Mouse (Mus musculus) liver, postnatal 0 days (tissue): ENCODE results near the gene Tctex1d4. TPM values are rescaled to one million over a fixed set of nuclear protein-coding genes. Genes with fewer than 3 reads are reported as not detected.

ENCODE experiments used
- ATAC-seq: fragments of 200-750 bp; cut with Nextera tagmentation; 2 replicates; pipeline ENCODE4 v1.8.0; 2017; ENCODE audit warnings: mild to moderate bottlenecking, moderate library complexity
- DNase-seq: peaks from one replicate; pipeline ENCODE4 v3.0.0-alpha.2; 2016
- H3K27ac ChIP-seq: fragments of 300-500 bp; sonication (generic); 2 replicates; pipeline ENCODE4 v1.5.1; 2014; ENCODE audit warnings: antibody characterized with exemption, moderate library complexity, mild to moderate bottlenecking, low read depth
- H3K27me3 ChIP-seq: fragments of 300-500 bp; sonication (generic); 2 replicates; pipeline ENCODE4 v1.6.1; 2014; ENCODE audit warnings: low read length, control low read depth, mixed read lengths; ENCODE audit not compliant: insufficient read depth
- H3K36me3 ChIP-seq: fragments of 300-500 bp; sonication (generic); replicated peaks from 2 replicates; pipeline ENCODE4 v1.6.1; 2014; ENCODE audit warnings: mild to moderate bottlenecking, control low read depth, low read length, moderate library complexity, mixed read lengths; ENCODE audit not compliant: insufficient read depth
- H3K4me1 ChIP-seq: fragments of 300-500 bp; sonication (generic); 2 replicates; pipeline ENCODE4 v1.6.1; 2014; ENCODE audit warnings: antibody characterized with exemption, mild to moderate bottlenecking, control low read depth; ENCODE audit not compliant: insufficient read depth
- H3K4me2 ChIP-seq: fragments of 300-500 bp; sonication (generic); 2 replicates; pipeline ENCODE4 v1.6.1; 2014; ENCODE audit warnings: low read depth, mild to moderate bottlenecking, low read length, moderate library complexity, mixed read lengths
- H3K4me3 ChIP-seq: fragments of 300-500 bp; sonication (generic); 2 replicates; pipeline ENCODE4 v1.5.1; 2014; ENCODE audit warnings: low read depth, low read length
- H3K9ac ChIP-seq: fragments of 300-500 bp; sonication (generic); replicated peaks from 2 replicates; pipeline ENCODE4 v1.6.1; 2014; ENCODE audit warnings: mild to moderate bottlenecking, moderate library complexity
- H3K9me3 ChIP-seq: fragments of 300-500 bp; sonication (generic); 2 replicates; pipeline ENCODE4 v1.6.1; 2016; ENCODE audit warnings: mild to moderate bottlenecking, control low read depth, low read length, mixed read lengths
- CTCF ChIP-seq: sonication (generic); IDR thresholded peaks from 2 replicates; pipeline ENCODE4 v1.5.1; 2016; ENCODE audit warnings: antibody characterized with exemption, low read depth
- EP300 ChIP-seq: IDR thresholded peaks from 2 replicates; pipeline ENCODE4 v1.6.1; 2016; ENCODE audit warnings: antibody characterized with exemption, low read depth, mild to moderate bottlenecking
- WGBS: fragments of 180-500 bp; shearing (Covaris S2); extraction: QIAGEN DNeasy Blood & Tissue Kit; methylation state at CpG from one replicate; pipeline ENCODE4 v1.1.7; 2014; ENCODE audit not compliant: insufficient replicate concordance; 5-methylcytosine and 5-hydroxymethylcytosine counted together
- polyA plus RNA-seq: library from polyadenylated mRNA; unstranded; fragments of >200 nt; fragmentation: Nextera tagmentation; extraction: Ambion mirVana; gene quantifications from 2 replicates; pipeline ENCODE4 v1.2.1, GENCODE M21; 2015

Gene Tctex1d4
- polyA plus RNA-seq, 1 experiment from 2014 or later: not detected

GRCm38 (mm10) chr4:117113237-117113636 is 13.4 kb upstream of the Tctex1d4 start:
- WGBS: 96% methylated on average over 1 of the region's 1 CpGs
- Histone ChIP-seq H3K27me3 (no peaks in the 10 kb centered on the region), H3K4me2 (no peak overlapping the region), H3K9me3 (no peaks in the 10 kb centered on the region), H3K36me3 (no peaks in the 10 kb centered on the region), H3K4me3 (no peak overlapping the region), H3K4me1 (no peaks in the 10 kb centered on the region), H3K9ac (no peak overlapping the region), H3K27ac (no peak overlapping the region)
- no peak for DNase-seq
- ATAC-seq: no peak
- TF ChIP-seq CTCF (peak; percentile 39), EP300 (no peak)

GRCm38 (mm10) chr4:117115592-117115991 is 11.0 kb upstream of the Tctex1d4 start:
- 87% methylated on average over 5 of the region's 5 CpGs for WGBS
- ATAC-seq: no peak
- H3K9ac ChIP-seq: no peak overlapping the region
- no peaks in the 10 kb centered on the region for H3K27me3 ChIP-seq
- no peak overlapping the region for H3K4me3 ChIP-seq
- H3K4me1 ChIP-seq: peaks cover 5% of the 10 kb centered on the region
- no peaks in the 10 kb centered on the region for H3K36me3 ChIP-seq
- no peak overlapping the region for H3K27ac ChIP-seq
- no peak for DNase-seq
- no peaks in the 10 kb centered on the region for H3K9me3 ChIP-seq
- TF ChIP-seq CTCF (no peak), EP300 (no peak)
- no peak overlapping the region for H3K4me2 ChIP-seq

GRCm38 (mm10) chr4:117117931-117118330 is 8.7 kb upstream of the Tctex1d4 start:
- Histone ChIP-seq H3K27ac (no peak overlapping the region), H3K4me3 (no peak overlapping the region), H3K9me3 (no peaks in the 10 kb centered on the region), H3K27me3 (no peaks in the 10 kb centered on the region), H3K4me1 (peaks cover 8% of the 10 kb centered on the region), H3K36me3 (no peaks in the 10 kb centered on the region), H3K4me2 (no peak overlapping the region), H3K9ac (no peak overlapping the region)
- ATAC-seq: no peak
- WGBS: 85% methylated on average over 7 of the region's 7 CpGs
- DNase-seq: no peak
- TF ChIP-seq CTCF: no peak
- TF ChIP-seq EP300: no peak

- H3K36me3 ChIP-seq: no peaks in the 10 kb centered on the region
- H3K4me3 ChIP-seq: peak overlapping the region; percentile 59
- DNase-seq (no peak), ATAC-seq (no peak)
- no peaks in the 10 kb centered on the region for H3K27me3 ChIP-seq
- TF ChIP-seq CTCF (no peak), EP300 (no peak)
- WGBS: 82% methylated on average over 5 of the region's 5 CpGs
- peak overlapping the region; percentile 77 for H3K27ac ChIP-seq
- H3K9me3 ChIP-seq: no peaks in the 10 kb centered on the region
- peak overlapping the region; percentile 93 for H3K4me2 ChIP-seq
- peaks cover 19% of the 10 kb centered on the region for H3K4me1 ChIP-seq
- peak overlapping the region; percentile 51; the same call in 1 of the 2 replicates for H3K9ac ChIP-seq
Observed at GRCm38 (mm10) chr4:117119636-117120035, 7.0 kb upstream of the Tctex1d4 start.

GRCm38 (mm10) chr4:117120052-117120444 is 6.5 kb upstream of the Tctex1d4 start:
- Histone ChIP-seq H3K4me3 (peak overlapping the region; percentile 59), H3K4me2 (peak overlapping the region; percentile 93), H3K9ac (peak overlapping the region; percentile 51), H3K4me1 (peaks cover 23% of the 10 kb centered on the region), H3K9me3 (no peaks in the 10 kb centered on the region), H3K36me3 (no peaks in the 10 kb centered on the region), H3K27ac (peak overlapping the region; percentile 77), H3K27me3 (no peaks in the 10 kb centered on the region)
- DNase-seq: no peak
- TF ChIP-seq EP300 (no peak), CTCF (no peak)
- no peak for ATAC-seq
- 5% methylated on average over 10 of the region's 10 CpGs for WGBS

- Histone ChIP-seq H3K9ac (peak overlapping the region; percentile 71), H3K4me2 (peak overlapping the region; percentile 93), H3K36me3 (no peaks in the 10 kb centered on the region), H3K9me3 (no peaks in the 10 kb centered on the region), H3K4me1 (peaks cover 30% of the 10 kb centered on the region), H3K27me3 (no peaks in the 10 kb centered on the region), H3K4me3 (peak overlapping the region; percentile 59), H3K27ac (peak overlapping the region; percentile 77; the same call in 1 of the 2 replicates)
- peak; percentile 92 for TF ChIP-seq EP300
- peak; percentile 97 for TF ChIP-seq CTCF
- peak; percentile 92 for ATAC-seq
- WGBS: under 1% methylated on average over 69 of the region's 69 CpGs
- peak; percentile 93 for DNase-seq
Observed at GRCm38 (mm10) chr4:117120445-117121414, 5.9 kb upstream of the Tctex1d4 start.
